Mouse (Mus musculus) midbrain, embryonic 16.5 days (tissue): ENCODE data around the gene Hist1h4a. TPM values are rescaled to one million over a fixed set of nuclear protein-coding genes. Genes with fewer than 3 reads are reported as not detected.

Experiments used
- ATAC-seq: fragments of 200-750 bp; cut with Nextera tagmentation; 2 replicates; pipeline ENCODE4 v1.8.0; 2017; ENCODE audit warnings: moderate TSS enrichment
- H3K27ac ChIP-seq: fragments of 300-500 bp; sonication (generic); 2 replicates; pipeline ENCODE4 v1.5.1; 2014; ENCODE audit warnings: mild to moderate bottlenecking, low read length, mixed read lengths
- H3K27me3 ChIP-seq: fragments of 300-500 bp; sonication (generic); 2 replicates; pipeline ENCODE4 v1.6.1; 2014; ENCODE audit warnings: low read depth, low read length, mixed read lengths; ENCODE audit not compliant: control insufficient read depth, insufficient read depth
- H3K36me3 ChIP-seq: fragments of 300-500 bp; sonication (generic); 2 replicates; pipeline ENCODE4 v1.6.1; 2014; ENCODE audit warnings: mild to moderate bottlenecking, low read length, moderate library complexity, mixed read lengths; ENCODE audit not compliant: control insufficient read depth, insufficient read depth
- H3K4me1 ChIP-seq: fragments of 300-500 bp; sonication (generic); 2 replicates; pipeline ENCODE4 v1.6.1; 2014; ENCODE audit warnings: mild to moderate bottlenecking, low read length, mixed read lengths; ENCODE audit not compliant: control insufficient read depth, insufficient read depth
- H3K4me2 ChIP-seq: fragments of 300-500 bp; sonication (generic); 2 replicates; pipeline ENCODE4 v1.6.1; 2014; ENCODE audit warnings: mild to moderate bottlenecking, low read length, mixed read lengths
- H3K4me3 ChIP-seq: fragments of 300-500 bp; sonication (generic); 2 replicates; pipeline ENCODE4 v1.5.1; 2014; ENCODE audit warnings: low read depth, mild to moderate bottlenecking, low read length, moderate library complexity, mixed read lengths
- H3K9ac ChIP-seq: fragments of 300-500 bp; sonication (generic); 2 replicates; pipeline ENCODE4 v1.6.1; 2014; ENCODE audit warnings: low read depth, low read length, mixed read lengths
- H3K9me3 ChIP-seq: fragments of 300-500 bp; sonication (generic); replicated peaks from 2 replicates; pipeline ENCODE4 v1.6.1; 2014; ENCODE audit warnings: mild to moderate bottlenecking, low read length, mixed read lengths; ENCODE audit not compliant: control insufficient read depth, poor library complexity, severe bottlenecking
- WGBS: fragments of 180-500 bp; shearing (Covaris S2); extraction: QIAGEN DNeasy Blood & Tissue Kit; methylation state at CpG from one replicate; pipeline ENCODE4 v1.1.7; 2014; 5-methylcytosine and 5-hydroxymethylcytosine counted together
- polyA plus RNA-seq: library from polyadenylated mRNA; unstranded; fragments of >200 nt; fragmentation: Nextera tagmentation; extraction: Ambion mirVana; gene quantifications from 2 replicates; pipeline ENCODE4 v1.2.1, GENCODE M21; 2015

Hist1h4a gene
- polyA plus RNA-seq, 1 experiment from 2014 or later, result 0.72 TPM

DNA sequence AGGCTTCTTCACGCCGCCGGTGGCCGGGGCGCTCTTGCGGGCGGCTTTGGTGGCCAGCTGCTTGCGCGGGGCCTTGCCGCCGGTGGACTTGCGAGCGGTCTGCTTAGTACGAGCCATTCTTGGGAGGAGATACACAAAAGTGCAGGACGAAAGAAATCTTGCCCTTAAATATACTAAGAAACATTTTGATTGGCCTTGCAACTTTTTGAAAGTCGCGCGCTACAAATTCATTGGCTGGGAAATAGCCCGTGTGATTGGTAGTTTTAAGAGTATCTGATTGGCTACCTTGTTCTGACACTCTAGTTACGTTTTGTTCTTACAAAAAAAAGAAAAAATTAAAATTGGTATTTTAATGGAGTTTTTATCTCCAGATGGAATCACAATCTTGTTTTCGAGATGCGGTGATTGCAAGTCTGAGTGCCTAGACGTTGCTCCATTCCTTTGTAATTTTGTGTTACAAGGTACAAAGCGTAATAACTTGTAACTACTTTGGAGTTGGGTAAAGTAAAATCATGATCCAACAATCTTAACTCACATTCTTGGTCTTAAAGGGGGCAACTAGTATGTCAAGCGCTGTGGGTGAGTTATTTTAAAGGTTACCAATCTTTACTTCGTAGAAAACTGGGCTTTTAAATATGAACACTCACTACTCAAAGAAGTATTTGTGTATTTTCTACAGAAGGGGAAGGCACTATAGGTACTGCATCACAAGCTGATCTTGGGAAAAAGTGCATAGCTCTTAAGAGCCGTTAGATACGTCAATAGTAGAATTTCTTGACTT, 15.5 kb downstream of the Hist1h4a start, which contains the start of gene Hist1h3c:
TSS of gene Hist1h3c (minus strand) at position 222 of the 781 bp plus-strand sequence.
- no peaks in the 10 kb centered on the region for H3K36me3 ChIP-seq
- ATAC-seq, result peak; percentile 72
- H3K9ac ChIP-seq, result peak within 1 kb of the TSS; percentile 46; the same call in 1 of the 2 replicates
- peak within 1 kb of the TSS; percentile 43 for H3K4me3 ChIP-seq
- peak within 1 kb of the TSS; percentile 84 for H3K4me2 ChIP-seq
- peaks cover 14% of the 10 kb centered on the region for H3K4me1 ChIP-seq
- peak within 1 kb of the TSS; percentile 95 for H3K27ac ChIP-seq
- no peaks in the 10 kb centered on the region for H3K9me3 ChIP-seq
- under 1% methylated on average over 22 of the region's 28 CpGs for WGBS
- no peaks in the 10 kb centered on the region for H3K27me3 ChIP-seq

DNA sequence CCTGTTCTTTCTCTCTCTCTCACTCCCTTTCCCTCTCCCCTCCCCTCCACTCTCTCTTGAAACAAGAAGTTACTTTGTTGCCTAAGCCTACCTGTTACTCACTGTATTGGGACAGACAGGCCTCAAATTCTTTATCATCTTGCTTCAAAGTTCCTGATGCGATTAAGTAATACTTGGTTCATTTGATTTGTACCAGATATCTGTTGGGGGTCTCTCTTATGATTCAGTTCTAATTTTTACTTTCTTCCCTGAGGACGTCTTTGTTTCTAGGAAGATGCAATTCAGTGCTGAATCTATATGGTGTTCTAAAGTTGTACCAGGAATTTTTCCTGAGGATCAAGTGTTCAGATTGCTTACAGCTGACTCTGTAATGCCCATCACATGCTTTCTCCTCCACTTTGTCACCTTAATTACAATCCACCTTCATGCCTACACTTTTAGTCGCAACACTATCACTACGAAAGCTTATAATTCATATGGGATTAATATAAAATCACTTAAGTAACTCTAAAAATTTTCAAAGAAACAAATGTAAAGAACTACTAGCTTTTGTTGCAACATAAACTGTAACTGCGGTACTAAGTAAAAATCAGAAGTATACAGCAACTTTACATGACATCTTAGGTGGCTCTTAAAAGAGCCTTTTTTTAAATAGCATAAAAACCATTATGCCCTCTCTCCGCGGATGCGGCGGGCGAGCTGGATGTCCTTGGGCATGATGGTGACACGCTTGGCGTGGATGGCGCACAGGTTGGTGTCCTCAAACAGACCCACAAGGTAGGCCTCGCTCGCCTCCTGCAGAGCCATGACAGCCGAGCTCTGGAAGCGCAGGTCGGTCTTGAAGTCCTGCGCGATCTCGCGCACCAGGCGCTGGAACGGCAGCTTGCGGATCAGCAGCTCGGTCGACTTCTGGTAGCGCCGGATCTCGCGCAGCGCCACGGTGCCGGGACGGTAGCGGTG, 16.3 kb downstream of the Hist1h4a start:
- WGBS, result 2% methylated on average over 13 of the region's 36 CpGs
- ATAC-seq, result no peak
- Histone ChIP-seq H3K9me3 (no peaks in the 10 kb centered on the region), H3K36me3 (no peaks in the 10 kb centered on the region), H3K9ac (no peak overlapping the region), H3K27me3 (no peaks in the 10 kb centered on the region), H3K4me3 (peak overlapping the region; percentile 43), H3K27ac (no peak overlapping the region), H3K4me2 (peak overlapping the region; percentile 84), H3K4me1 (peaks cover 20% of the 10 kb centered on the region)

DNA sequence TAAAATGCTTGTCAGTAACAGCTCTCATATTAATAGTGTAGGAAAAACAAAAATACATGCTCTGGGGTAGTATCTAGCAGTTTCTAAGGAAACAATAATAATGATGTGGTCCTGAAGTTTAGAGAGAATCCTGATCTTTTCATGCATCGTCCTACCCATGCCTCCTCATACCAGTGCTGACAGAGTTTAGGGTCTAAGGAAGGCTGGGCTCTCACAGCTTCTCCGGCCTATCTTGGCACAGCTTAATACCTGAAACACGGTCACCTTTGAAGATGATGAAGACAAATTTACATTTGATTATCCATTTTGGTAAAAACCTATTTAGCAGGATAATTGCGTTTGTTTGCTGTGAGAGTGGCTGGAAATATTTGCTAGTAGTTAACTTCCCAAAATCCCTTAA, 17.1 kb downstream of the Hist1h4a start:
- H3K9ac ChIP-seq, result no peak overlapping the region
- H3K4me3 ChIP-seq, result no peak overlapping the region
- no peak for ATAC-seq
- no peaks in the 10 kb centered on the region for H3K27me3 ChIP-seq
- peaks cover 20% of the 10 kb centered on the region for H3K4me1 ChIP-seq
- H3K27ac ChIP-seq, result no peak overlapping the region
- H3K9me3 ChIP-seq, result no peaks in the 10 kb centered on the region
- H3K36me3 ChIP-seq, result no peaks in the 10 kb centered on the region
- 39% methylated on average over 4 of the region's 4 CpGs for WGBS
- no peak overlapping the region for H3K4me2 ChIP-seq

DNA sequence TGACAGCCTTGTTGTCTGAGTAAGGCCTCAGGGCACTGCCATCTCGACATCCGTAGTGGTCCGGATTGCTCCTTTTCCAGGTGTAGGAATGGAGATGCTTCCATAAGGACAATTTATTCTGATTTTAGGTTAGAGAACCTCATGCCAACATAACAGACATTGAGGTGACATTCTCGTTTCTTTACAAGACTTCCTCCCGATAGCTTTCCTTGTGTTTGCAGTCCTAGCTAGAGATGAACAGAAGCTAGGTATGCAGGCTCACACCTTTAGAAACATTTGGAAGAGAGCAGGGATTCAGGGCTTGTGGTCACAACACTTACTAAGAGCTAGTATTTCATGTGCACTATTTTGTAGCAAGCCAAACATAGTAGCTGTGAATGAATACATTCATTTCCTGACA, 17.8 kb downstream of the Hist1h4a start:
- no peak overlapping the region for H3K9ac ChIP-seq
- ATAC-seq, result no peak
- no peaks in the 10 kb centered on the region for H3K27me3 ChIP-seq
- peaks cover 22% of the 10 kb centered on the region for H3K4me1 ChIP-seq
- no peaks in the 10 kb centered on the region for H3K36me3 ChIP-seq
- no peak overlapping the region for H3K4me3 ChIP-seq
- no peak overlapping the region for H3K27ac ChIP-seq
- H3K4me2 ChIP-seq, result no peak overlapping the region
- no peaks in the 10 kb centered on the region for H3K9me3 ChIP-seq
- 82% methylated on average over 5 of the region's 5 CpGs for WGBS

DNA sequence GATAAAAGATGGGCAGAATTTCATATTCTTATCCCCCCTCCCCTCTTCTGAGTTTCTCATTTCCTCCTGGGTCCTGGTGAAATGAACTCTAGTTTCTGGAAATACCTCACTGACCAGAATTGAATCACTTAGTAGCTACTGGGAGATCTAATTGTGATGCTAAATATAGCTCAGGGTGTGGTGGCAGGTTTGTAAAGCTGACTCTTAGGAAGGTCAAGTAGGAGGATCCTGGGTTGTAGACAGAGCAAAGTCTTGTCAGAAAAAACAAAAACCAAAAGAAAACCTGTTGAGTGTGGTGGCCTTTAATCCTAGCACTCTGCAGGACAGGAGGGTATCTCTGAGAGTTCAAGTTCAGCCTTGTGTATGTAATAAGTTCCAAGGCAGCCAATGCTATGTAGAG, 19.0 kb downstream of the Hist1h4a start:
- H3K36me3 ChIP-seq, result no peaks in the 10 kb centered on the region
- no peak overlapping the region for H3K4me3 ChIP-seq
- ATAC-seq, result no peak

DNA sequence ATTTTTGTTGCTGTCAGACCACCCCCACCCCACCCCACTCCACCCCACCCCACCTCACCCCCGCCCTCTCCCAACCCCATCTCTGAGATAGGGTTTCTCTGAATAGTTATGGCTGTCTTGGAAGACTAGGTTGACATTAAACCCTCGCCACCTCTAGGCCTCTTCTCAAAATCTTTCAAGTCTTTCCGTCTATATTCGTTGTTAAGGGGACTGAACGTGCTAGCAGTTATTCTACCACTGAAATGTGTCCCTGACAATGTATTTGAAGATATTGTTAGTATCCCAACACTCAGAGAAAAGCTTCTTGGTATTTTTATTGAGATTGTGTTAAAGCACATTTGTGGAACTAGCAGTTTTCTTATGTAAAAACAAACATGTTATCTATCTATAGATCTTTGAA, 20.1 kb downstream of the Hist1h4a start:
- WGBS, result 60% methylated on average over 5 of the region's 5 CpGs
- H3K27ac ChIP-seq, result no peak overlapping the region
- no peak overlapping the region for H3K9ac ChIP-seq
- H3K4me2 ChIP-seq, result no peak overlapping the region
- no peaks in the 10 kb centered on the region for H3K36me3 ChIP-seq
- no peak for ATAC-seq
- peaks cover 17% of the 10 kb centered on the region for H3K4me1 ChIP-seq
- no peaks in the 10 kb centered on the region for H3K9me3 ChIP-seq
- H3K27me3 ChIP-seq, result no peaks in the 10 kb centered on the region
- H3K4me3 ChIP-seq, result no peak overlapping the region

More for the DNA sequence above, 19.0 kb downstream of the Hist1h4a start:
- H3K27me3 ChIP-seq, result no peaks in the 10 kb centered on the region
- peaks cover 17% of the 10 kb centered on the region for H3K4me1 ChIP-seq
- H3K27ac ChIP-seq, result no peak overlapping the region
- no peaks in the 10 kb centered on the region for H3K9me3 ChIP-seq
- H3K4me2 ChIP-seq, result no peak overlapping the region
- no peak overlapping the region for H3K9ac ChIP-seq

DNA sequence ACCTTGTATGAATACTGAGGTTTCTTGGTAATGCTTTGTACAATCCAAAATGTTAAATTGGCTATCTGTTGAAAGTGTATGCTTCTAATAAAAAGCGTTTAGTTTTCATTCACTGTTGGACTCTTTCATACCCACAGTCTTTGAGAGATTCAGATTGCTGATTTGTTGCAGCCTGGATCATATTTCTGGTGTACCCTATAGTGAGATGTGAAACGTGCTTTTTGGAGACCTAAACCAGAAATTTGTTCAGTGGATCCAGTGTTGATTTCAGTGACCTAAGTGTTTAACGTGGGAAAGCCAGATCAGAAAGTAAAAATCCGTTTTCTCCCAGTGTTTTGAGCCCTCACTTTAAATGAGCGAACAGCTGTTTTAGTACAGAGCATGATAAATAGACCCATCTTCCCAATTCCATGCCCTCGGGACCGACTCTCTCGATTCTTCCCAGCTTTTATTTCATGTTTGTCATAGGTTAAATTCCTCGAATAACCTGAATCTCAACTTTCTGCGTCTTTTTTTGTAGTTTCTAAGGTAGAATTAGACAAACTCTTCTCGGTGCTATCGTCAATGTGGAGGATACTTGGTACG, 20.7 kb downstream of the Hist1h4a start:
- WGBS, result 41% methylated on average over 13 of the region's 13 CpGs
- Histone ChIP-seq H3K27ac (peak overlapping the region; percentile 56), H3K9ac (peak overlapping the region; percentile 45; the same call in 1 of the 2 replicates), H3K4me1 (peaks cover 17% of the 10 kb centered on the region), H3K27me3 (no peaks in the 10 kb centered on the region), H3K4me2 (peak overlapping the region; percentile 95), H3K36me3 (no peaks in the 10 kb centered on the region), H3K4me3 (peak overlapping the region; percentile 55), H3K9me3 (no peaks in the 10 kb centered on the region)
- no peak for ATAC-seq

DNA sequence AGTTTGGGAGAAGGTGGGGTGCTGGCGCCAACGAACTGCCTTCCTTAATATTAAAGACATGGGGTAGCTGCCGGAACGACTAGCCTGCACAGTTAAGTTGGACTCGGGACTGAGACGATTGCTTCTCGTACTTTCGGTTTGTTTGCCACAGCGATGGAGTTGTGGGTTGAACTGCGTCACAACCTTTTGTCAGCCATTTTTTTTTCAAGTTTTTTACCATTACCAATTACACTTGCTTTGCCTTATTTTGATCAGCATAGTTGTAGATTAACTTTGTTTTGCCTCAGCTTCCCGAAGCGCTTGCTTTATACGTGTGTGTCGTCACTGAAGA, 21.1 kb downstream of the Hist1h4a start:
- no peaks in the 10 kb centered on the region for H3K27me3 ChIP-seq
- H3K9me3 ChIP-seq, result no peaks in the 10 kb centered on the region
- H3K4me3 ChIP-seq, result peak overlapping the region; percentile 55
- H3K4me2 ChIP-seq, result peak overlapping the region; percentile 95
- peak overlapping the region; percentile 56 for H3K27ac ChIP-seq
- ATAC-seq, result no peak
- H3K36me3 ChIP-seq, result no peaks in the 10 kb centered on the region
- WGBS, result under 1% methylated on average over 14 of the region's 14 CpGs
- peaks cover 17% of the 10 kb centered on the region for H3K4me1 ChIP-seq
- peak overlapping the region; percentile 45; the same call in 1 of the 2 replicates for H3K9ac ChIP-seq
